Mouse (Mus musculus) heart, postnatal 36 days (tissue): ENCODE results near the gene Frmpd1. TPM values are rescaled to one million over a fixed set of nuclear protein-coding genes. Genes with fewer than 3 reads are reported as not detected.
A peak's percentile ranks its signal among the peaks of the same experiment; 100 is the strongest.

Source experiments
- DNase-seq, 2 experiments: peaks; one replicate each; pipeline ENCODE4 v3.0.0; 2021 to 2022
- intact Hi-C: fragments of 180-260 bp; cut with DNase I; formaldehyde crosslinking; loops from one replicate; pipeline ENCODE4 v1.15.1; 2025
- total RNA-seq, 2 experiments: library from RNA; stranded (reverse); gene quantifications; 2 replicates each; pipeline ENCODE4 v1.2.3; 2021

Gene Frmpd1
- under 1 TPM; 0.22 to 0.67 TPM for total RNA-seq

- intact Hi-C loops: no loop called here
- peak; percentile 62 to 63 for DNase-seq
Observed at GRCm38 (mm10) chr4:45184521-45185330, at the start of gene Frmpd1. Gene Frmpd1 (plus strand): TSS chr4:45184875.

GRCm38 (mm10) chr4:45137636-45138035, 47.0 kb upstream of the Frmpd1 start:
- intact Hi-C loops: no loop called here
- no peak for DNase-seq

- intact Hi-C loops: no loop called here
Observed at GRCm38 (mm10) chr4:45141835-45142234, 42.8 kb upstream of the Frmpd1 start.

GRCm38 (mm10) chr4:45142411-45142810, 42.3 kb upstream of the Frmpd1 start:
- intact Hi-C loops: no loop called here
- DNase-seq: no peak

More at GRCm38 (mm10) chr4:45141835-45142234, 42.8 kb upstream of the Frmpd1 start:
- DNase-seq: peak in 1 of 2 experiments; percentile 2

- DNase-seq: no peak
- intact Hi-C loops: no loop called here
Observed at GRCm38 (mm10) chr4:45143005-45143404, 41.7 kb upstream of the Frmpd1 start.

DNA sequence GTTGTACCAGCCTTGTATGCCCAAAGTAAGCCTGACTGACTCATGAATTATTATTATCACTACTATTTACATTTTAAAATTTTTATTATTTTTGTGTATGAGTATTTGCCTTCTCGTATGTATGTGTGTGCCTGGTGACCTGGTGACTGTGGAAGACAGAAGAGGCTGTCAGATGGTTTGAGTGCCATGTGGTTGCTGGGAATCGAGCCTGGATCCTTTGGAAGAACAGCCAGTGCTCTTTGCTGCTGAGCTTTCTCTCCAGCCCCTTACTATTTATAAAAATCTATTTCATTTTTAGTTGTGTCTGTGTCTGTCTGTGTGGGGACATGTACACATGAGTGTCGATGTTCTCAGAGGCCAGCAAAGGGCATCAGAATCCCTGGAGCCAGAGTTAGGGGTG, 28.2 kb upstream of the Frmpd1 start:
- intact Hi-C loops: no loop called here
- no peak for DNase-seq

GRCm38 (mm10) chr4:45158608-45159007, 26.1 kb upstream of the Frmpd1 start:
- intact Hi-C loops: no loop called here

DNA sequence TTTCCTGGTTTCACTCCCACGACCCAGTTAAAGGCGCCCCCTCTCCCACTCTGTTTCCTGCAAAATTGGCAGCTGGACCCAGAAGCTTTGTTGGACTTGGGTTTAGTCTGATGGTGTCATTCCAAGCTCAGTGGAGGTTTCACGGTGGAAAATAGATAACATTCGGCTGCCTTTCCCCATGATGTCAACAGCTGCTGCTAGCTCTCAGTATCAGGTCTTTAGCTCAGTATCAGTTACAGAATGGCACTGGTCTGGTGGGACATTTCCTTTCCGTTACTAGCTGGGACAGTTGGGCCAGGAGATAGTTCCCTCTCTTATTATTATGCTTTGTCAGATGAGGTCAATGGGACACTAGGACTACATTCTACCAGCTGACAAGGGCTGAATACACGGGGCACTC, 23.9 kb upstream of the Frmpd1 start:
- no peak for DNase-seq
- intact Hi-C loops: no loop called here

More at GRCm38 (mm10) chr4:45158608-45159007, 26.1 kb upstream of the Frmpd1 start:
- no peak for DNase-seq

GRCm38 (mm10) chr4:45163711-45164110, 21.0 kb upstream of the Frmpd1 start:
- intact Hi-C loops: loop anchor here (2.0 kb wide), 1 partner anchor 117 kb away; no protein-coding TSS in a partner anchor
- DNase-seq: no peak

DNA sequence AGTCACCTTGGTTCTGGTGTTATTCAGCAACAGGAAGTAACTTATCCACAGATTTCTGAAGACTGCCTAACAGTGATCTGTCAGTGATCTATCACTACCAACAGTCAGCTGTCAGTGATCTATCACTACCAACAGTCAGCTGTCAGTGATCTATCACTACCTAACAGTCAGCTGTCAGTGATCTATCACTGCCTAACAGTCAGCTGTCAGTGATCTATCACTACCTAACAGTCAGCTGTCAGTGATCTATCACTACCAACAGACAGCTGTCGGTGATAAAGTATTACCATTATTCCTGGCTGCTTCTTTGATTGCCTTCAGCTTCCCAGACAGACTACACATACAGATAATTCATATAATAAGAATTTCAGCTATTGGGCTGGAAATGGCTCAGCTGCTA, 19.2 kb upstream of the Frmpd1 start:
- DNase-seq: no peak
- intact Hi-C loops: no loop called here

GRCm38 (mm10) chr4:45165955-45166354, 18.7 kb upstream of the Frmpd1 start:
- DNase-seq: no peak
- intact Hi-C loops: no loop called here

- DNase-seq: no peak
- intact Hi-C loops: no loop called here
Observed at GRCm38 (mm10) chr4:45171340-45171739, 13.3 kb upstream of the Frmpd1 start.

DNA sequence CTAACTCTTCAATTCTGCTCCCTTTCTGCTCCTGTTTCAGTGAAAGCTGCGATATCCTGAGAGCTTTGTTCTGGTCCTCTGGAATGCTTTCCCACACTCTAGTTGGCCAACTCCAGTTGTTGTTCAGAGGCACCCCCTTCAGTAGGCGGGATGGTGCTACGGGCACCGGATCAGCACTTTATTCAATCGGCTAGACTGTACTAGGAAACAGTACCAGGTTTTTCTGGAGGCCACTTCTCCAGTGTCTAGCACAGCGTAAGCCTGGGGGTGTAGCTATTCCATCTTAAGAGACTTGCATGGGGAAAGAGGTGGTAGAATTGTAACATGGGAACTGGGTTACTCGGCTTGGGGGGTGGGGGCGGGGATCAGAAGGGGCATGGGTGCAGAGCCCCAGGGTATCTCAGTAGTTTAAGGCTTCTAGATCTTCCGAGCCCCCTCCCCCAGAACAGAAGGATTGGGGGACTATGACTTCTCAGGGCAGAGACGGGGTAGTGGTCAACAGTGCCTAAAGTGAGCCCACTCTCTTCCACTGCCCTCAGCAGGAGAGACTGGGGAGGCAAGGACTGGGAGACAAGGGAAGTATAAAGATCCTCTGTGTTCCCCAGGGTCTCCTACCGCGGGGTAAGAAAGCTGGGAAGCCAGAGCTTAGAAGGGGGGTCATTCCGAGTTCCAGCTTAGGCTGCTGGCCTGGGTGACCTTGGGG, 706 bp upstream of the Frmpd1 start:
- intact Hi-C loops: no loop called here
- DNase-seq: no peak

GRCm38 (mm10) chr4:45185331-45185669, 625 bp downstream of the Frmpd1 start:
- intact Hi-C loops: no loop called here

DNA sequence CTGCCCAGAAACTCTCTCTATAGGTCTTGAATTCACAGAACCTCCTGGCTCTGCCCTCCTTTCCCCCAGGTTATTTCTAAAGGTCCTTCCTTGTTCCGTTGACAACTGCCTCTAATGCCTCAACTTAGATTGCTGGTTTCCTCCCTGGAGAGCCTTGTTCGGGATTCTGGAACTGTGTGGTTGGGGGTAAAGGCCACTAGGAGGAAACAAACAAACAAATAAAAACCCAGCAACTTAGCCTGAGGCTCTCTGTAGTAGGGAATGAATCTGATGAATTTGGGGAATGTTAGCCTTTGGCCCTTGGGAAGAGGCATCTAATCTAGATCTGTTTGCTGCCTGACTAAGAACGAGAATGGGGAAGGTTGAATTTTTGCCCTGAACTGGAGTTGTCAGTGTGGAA, 13.6 kb downstream of the Frmpd1 start:
- intact Hi-C loops: no loop called here
- no peak for DNase-seq

More at GRCm38 (mm10) chr4:45185331-45185669, 625 bp downstream of the Frmpd1 start:
- DNase-seq: no peak

DNA sequence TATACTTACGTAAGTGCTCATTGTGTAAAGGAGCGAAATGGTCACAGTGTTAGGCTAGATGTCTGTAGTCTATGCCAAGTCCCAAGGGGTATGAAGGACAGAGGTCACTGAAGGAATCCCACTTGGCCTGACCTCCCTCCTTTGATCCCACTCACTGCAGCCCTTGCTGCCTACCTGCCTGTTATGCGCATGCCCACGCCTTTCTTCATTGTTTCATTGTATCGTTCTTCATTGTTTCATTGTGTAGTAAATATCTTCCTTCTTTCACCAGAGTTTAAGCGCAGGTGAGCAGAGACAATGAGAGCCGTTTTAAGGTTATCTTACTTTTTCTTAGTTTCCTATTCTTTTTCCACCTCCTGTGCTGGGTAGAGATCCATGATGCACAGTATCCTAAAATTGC, 18.6 kb downstream of the Frmpd1 start:
- no peak for DNase-seq
- intact Hi-C loops: no loop called here

DNA sequence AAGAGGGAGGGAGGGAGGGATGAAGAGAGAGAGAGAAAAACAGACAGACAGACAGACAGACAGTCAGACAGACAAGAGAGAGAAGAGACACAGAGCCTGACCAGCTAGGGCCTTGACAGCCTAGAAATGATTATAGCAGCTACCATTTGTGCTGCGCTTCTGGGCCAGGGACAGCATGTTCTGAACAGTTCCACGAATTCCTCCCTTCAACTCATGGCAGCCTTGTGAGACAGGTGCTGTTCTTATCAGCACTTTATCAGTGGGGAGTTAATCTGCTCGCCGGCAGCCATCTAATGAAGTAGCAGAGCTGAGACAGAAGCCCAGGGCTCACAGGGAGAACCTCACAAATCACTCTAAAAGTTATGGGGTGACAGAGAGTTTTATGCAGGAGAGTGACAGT, 22.8 kb downstream of the Frmpd1 start:
- DNase-seq: no peak
- intact Hi-C loops: no loop called here

DNA sequence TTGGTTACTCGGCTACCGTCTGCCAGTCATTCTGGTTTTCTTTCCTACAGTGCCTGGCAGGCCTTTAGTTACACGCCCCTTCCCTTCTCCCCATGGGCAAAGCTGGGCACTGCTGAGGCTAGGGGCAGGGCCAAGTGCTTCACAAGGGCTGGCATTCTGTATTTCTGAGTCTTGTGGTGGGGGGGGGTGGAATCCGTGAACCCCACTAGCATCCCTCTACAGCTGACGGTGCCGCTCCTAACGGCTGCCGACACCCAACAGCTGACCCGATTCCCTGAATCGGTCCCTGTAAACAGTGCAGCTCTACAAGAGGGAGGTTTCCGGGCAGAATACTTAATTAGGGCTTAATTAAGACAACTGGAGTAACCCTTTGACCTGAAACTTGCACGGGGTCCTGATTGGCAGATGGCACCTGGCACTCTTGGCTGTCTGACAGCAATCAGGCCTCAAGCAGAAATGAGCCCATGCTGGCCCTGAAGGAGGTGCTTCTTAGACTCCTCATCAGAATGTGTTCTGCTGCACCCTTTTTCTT, 24.2 kb downstream of the Frmpd1 start:
- intact Hi-C loops: no loop called here
- DNase-seq: no peak

DNA sequence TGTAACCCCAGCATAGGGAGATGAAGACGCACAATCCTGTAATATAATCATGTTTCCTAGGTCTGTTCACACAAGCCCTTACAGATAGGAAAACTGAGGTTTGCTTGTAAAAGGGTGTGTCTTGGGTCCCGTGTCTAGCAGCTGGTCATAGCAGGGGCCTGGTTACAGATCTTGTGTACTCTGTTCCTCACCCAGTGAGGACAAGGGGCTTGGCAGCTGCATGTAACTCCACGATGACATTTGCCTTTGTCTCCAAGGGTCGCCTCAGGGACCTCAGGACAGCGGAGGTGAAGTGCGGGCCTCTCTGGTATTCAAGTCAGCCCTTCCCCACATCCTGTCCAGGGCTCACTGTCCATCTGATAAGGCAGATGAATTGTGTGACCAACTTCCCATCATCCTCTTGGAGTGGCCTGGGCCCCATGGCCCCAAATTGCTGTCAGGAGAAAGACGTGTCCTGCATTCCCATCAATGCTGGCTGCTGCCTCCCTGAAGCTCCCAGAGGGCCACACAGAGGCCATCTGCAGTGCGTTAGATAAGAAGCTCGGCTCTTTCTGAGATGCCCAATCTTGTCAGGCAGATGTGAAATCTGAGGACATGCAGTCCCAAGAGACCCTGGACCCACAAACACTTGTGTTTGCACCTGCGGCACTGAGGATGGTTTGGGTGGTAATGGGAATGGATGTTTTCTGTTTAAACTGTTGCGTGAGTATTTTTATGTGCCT, 27.8 kb downstream of the Frmpd1 start:
- intact Hi-C loops: no loop called here
- DNase-seq: no peak

DNA sequence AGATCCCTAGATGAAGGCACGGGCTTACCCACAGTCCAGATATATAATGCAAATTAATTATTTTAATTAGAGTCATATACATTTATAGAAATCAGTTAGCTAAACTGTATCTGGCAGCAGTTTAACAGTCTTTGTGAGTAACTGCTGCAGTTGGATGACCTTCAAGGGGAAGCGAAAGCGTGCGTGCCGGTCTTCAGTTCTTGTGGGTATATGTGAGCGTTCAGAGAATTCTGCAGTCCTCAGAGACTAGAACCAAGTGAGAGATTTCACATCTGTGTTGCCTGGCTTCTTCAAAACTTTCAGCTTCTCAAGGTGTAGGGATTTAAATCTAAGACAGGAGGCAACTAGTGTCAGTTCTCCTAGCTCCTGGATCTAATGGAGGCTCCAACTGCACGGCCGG, 35.3 kb downstream of the Frmpd1 start:
- intact Hi-C loops: no loop called here
- DNase-seq: no peak

GRCm38 (mm10) chr4:45222395-45222794, 37.7 kb downstream of the Frmpd1 start:
- DNase-seq: no peak
- intact Hi-C loops: no loop called here
